Mouse (Mus musculus): ENCODE data around the gene Plekhg1. TPM values are rescaled to one million over a fixed set of nuclear protein-coding genes. Genes with fewer than 3 reads are reported as not detected.

Gene Plekhg1
- total and polyA plus RNA-seq, 3 experiments = 0.60 to 0.97 (median 0.68) TPM

GRCm38 (mm10) chr10:3787006-3787405, 46.8 kb downstream of the Plekhg1 start:
- H3K4me3 ChIP-seq (replicated peaks in 1 of 3; ENCODE audit: low read depth in 2 of 3, low read length in 2 of 3, poor library complexity in 1 of 3) = no peak overlapping the region
- H3K9me3 ChIP-seq (replicated peaks; ENCODE audit: low read length) = no peaks in the 10 kb centered on the region
- H3K27me3 ChIP-seq (replicated peaks) = no peaks in the 10 kb centered on the region
- in situ Hi-C loops (cut with MboI; ENCODE audit: low pct_ligation_motif_present, low pct_unique_long_range_greater_than_20kb, low sequenced_read_pairs) = no loop called here
- H3K27ac ChIP-seq (ENCODE audit: insufficient read depth, low read depth) = no peak overlapping the region
- TF ChIP-seq E2F4 (IDR thresholded peaks at IDR 0.05; ENCODE audit: insufficient replicate concordance, low read depth, low read length) (no peak), RCOR1 (conservative IDR thresholded peaks at IDR 0.05; ENCODE audit: low read depth, low read length) (no peak), POLR2AphosphoS2 (IDR thresholded peaks at IDR 0.05; ENCODE audit: low read depth, low read length) (no peak), MAFK (IDR thresholded peaks at IDR 0.05; ENCODE audit: insufficient replicate concordance, low read length) (0 out of 2 replicates have a peak, but pooled peaks have one; percentile 15), IRF4 (IDR thresholded peaks at IDR 0.05; ENCODE audit: low read depth, low read length) (no peak), ZC3H11A (IDR thresholded peaks at IDR 0.05; ENCODE audit: low read depth, low read length) (no peak)
- H3K4me2 ChIP-seq (ENCODE audit: insufficient read depth, low read depth, poor library complexity, severe bottlenecking) = no peak overlapping the region
- H3K9ac ChIP-seq (ENCODE audit: insufficient read depth, low read depth) = no peak overlapping the region
- no peak for DNase-seq (ENCODE audit: extremely low read depth)
- H3K36me3 ChIP-seq (replicated peaks in 1 of 2; ENCODE audit: control insufficient read depth in 1 of 2, insufficient read depth in 1 of 2, low read length in 1 of 2) = no peaks in the 10 kb centered on the region
- H3K79me2 ChIP-seq (replicated peaks; ENCODE audit: control insufficient read depth, extremely low read depth, insufficient read depth, poor library complexity, severe bottlenecking) = no peaks in the 10 kb centered on the region
- H3K4me1 ChIP-seq (ENCODE audit: control insufficient read depth in 1 of 2, insufficient read depth in 2 of 2) = peaks cover 4 to 14% of the 10 kb centered on the region in 2 experiments; a peak in 3 of 4 replicates
- dilution Hi-C loops (cut with MboI; ENCODE audit: extremely low pct_ligation_motif_present, extremely low pct_unique_long_range_greater_than_20kb, low sequenced_read_pairs) = no loop called here

- no peaks in the 10 kb centered on the region for H3K27me3 ChIP-seq (replicated peaks)
- no peak overlapping the region for H3K27ac ChIP-seq (ENCODE audit: insufficient read depth, low read depth)
- no peaks in the 10 kb centered on the region for H3K9me3 ChIP-seq (replicated peaks; ENCODE audit: low read length)
- no peaks in the 10 kb centered on the region for H3K79me2 ChIP-seq (replicated peaks; ENCODE audit: control insufficient read depth, extremely low read depth, insufficient read depth, poor library complexity, severe bottlenecking)
- TF ChIP-seq SIN3A (IDR thresholded peaks at IDR 0.05; ENCODE audit: low read length) = no peak
- TF ChIP-seq NELFE (IDR thresholded peaks at IDR 0.05; ENCODE audit: low read depth, low read length) = no peak
- TF ChIP-seq ZC3H11A (IDR thresholded peaks at IDR 0.05; ENCODE audit: low read depth, low read length) = no peak
- TF ChIP-seq SMC3 (IDR thresholded peaks at IDR 0.05; ENCODE audit: low read depth, low read length) = no peak
- no peak for TF ChIP-seq MAZ (IDR thresholded peaks at IDR 0.05; ENCODE audit: low read depth, low read length)
- no peak for TF ChIP-seq MAFK (IDR thresholded peaks at IDR 0.05; ENCODE audit: insufficient replicate concordance, low read length)
- no peak for TF ChIP-seq HCFC1 (IDR thresholded peaks at IDR 0.05; ENCODE audit: low read depth, low read length)
- TF ChIP-seq MEF2A (IDR thresholded peaks at IDR 0.05; ENCODE audit: borderline replicate concordance, low read depth, low read length) = no peak
- TF ChIP-seq USF2 (conservative IDR thresholded peaks at IDR 0.05; ENCODE audit: low read depth, low read length) = no peak
- DNase-seq (ENCODE audit: extremely low read depth) = no peak
- dilution Hi-C loops (cut with MboI; ENCODE audit: extremely low pct_ligation_motif_present, extremely low pct_unique_long_range_greater_than_20kb, low sequenced_read_pairs) = no loop called here
- in situ Hi-C loops (cut with MboI; ENCODE audit: low pct_ligation_motif_present, low pct_unique_long_range_greater_than_20kb, low sequenced_read_pairs) = no loop called here
- H3K36me3 ChIP-seq (replicated peaks in 1 of 2; ENCODE audit: control insufficient read depth in 1 of 2, insufficient read depth in 1 of 2, low read length in 1 of 2) = no peaks in the 10 kb centered on the region
- no peak overlapping the region for H3K4me2 ChIP-seq (ENCODE audit: insufficient read depth, low read depth, poor library complexity, severe bottlenecking)
- H3K4me1 ChIP-seq (ENCODE audit: control insufficient read depth in 1 of 2, insufficient read depth in 2 of 2) = no peaks in the 10 kb centered on the region
- no peak overlapping the region for H3K4me3 ChIP-seq (replicated peaks in 1 of 3; ENCODE audit: low read depth in 2 of 3, low read length in 2 of 3, poor library complexity in 1 of 3)
- H3K9ac ChIP-seq (ENCODE audit: insufficient read depth, low read depth) = no peak overlapping the region
These were observed 53.7 kb downstream of the Plekhg1 start for GRCm38 (mm10) chr10:3793825-3794224.

- TF ChIP-seq TCF12 (IDR thresholded peaks at IDR 0.05; ENCODE audit: low read depth, low read length) = no peak
- TF ChIP-seq CHD2 (IDR thresholded peaks at IDR 0.05; ENCODE audit: low read length) = no peak
- TF ChIP-seq ZMIZ1 (IDR thresholded peaks at IDR 0.05; ENCODE audit: low read depth, low read length) = no peak
- TF ChIP-seq USF1 (IDR thresholded peaks at IDR 0.05; ENCODE audit: low read depth, low read length) = no peak
- no peak for TF ChIP-seq NRF1 (IDR thresholded peaks at IDR 0.05; ENCODE audit: low read depth, low read length)
- TF ChIP-seq MYC (IDR thresholded peaks at IDR 0.05; ENCODE audit: low read depth, low read length) = no peak
- no peak for TF ChIP-seq IRF4 (IDR thresholded peaks at IDR 0.05; ENCODE audit: low read depth, low read length)
- no peak for TF ChIP-seq MAZ (IDR thresholded peaks at IDR 0.05; ENCODE audit: low read depth, low read length)
- TF ChIP-seq ETS1 (conservative IDR thresholded peaks at IDR 0.05; ENCODE audit: low read depth, low read length) = no peak
- no peak for TF ChIP-seq NELFE (IDR thresholded peaks at IDR 0.05; ENCODE audit: low read depth, low read length)
- Histone ChIP-seq H3K4me3 (replicated peaks in 1 of 3; ENCODE audit: low read depth in 2 of 3, low read length in 2 of 3, poor library complexity in 1 of 3) (no peak overlapping the region), H3K9me3 (replicated peaks; ENCODE audit: low read length) (no peaks in the 10 kb centered on the region), H3K27ac (ENCODE audit: insufficient read depth, low read depth) (no peak overlapping the region), H3K27me3 (replicated peaks) (no peaks in the 10 kb centered on the region), H3K4me2 (ENCODE audit: insufficient read depth, low read depth, poor library complexity, severe bottlenecking) (no peak overlapping the region), H3K9ac (ENCODE audit: insufficient read depth, low read depth) (no peak overlapping the region), H3K4me1 (ENCODE audit: control insufficient read depth in 1 of 2, insufficient read depth in 2 of 2) (peaks cover 2 to 3% of the 10 kb centered on the region in 2 experiments; a peak in 1 of 4 replicates), H3K79me2 (replicated peaks; ENCODE audit: control insufficient read depth, extremely low read depth, insufficient read depth, poor library complexity, severe bottlenecking) (no peaks in the 10 kb centered on the region), H3K36me3 (replicated peaks in 1 of 2; ENCODE audit: control insufficient read depth in 1 of 2, insufficient read depth in 1 of 2, low read length in 1 of 2) (no peaks in the 10 kb centered on the region)
- dilution Hi-C loops (cut with MboI; ENCODE audit: extremely low pct_ligation_motif_present, extremely low pct_unique_long_range_greater_than_20kb, low sequenced_read_pairs) = no loop called here
- in situ Hi-C loops (cut with MboI; ENCODE audit: low pct_ligation_motif_present, low pct_unique_long_range_greater_than_20kb, low sequenced_read_pairs) = no loop called here
- no peak for DNase-seq (ENCODE audit: extremely low read depth)
These were observed 59.3 kb downstream of the Plekhg1 start for GRCm38 (mm10) chr10:3799455-3799854.
